In the genomic region with DNA sequence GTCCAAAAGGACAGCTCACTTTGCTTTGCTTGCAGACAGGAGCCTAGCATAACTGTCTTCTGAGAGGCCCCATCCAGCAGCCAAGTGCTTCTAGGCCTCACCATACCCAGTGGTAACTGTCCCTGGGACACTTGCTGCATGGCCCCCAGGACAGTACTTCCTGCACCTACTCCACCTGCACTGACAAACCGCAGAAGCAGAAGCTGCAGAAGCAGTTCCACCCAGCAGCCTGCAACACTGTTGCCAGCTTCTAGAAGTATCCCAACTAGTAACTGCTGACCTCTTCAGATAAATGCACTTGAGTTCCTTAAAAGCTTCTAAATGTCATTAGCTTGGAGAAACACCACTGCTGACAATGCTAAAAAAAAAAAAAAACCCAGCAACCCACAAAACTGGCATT, we compare ENCODE assay signal across 28 mouse cellular contexts. TPM values are rescaled to one million over a fixed set of nuclear protein-coding genes. Genes with fewer than 3 reads are reported as not detected.
DNase-seq lines count a peak whose midpoint lies in the region; ATAC-seq and TF ChIP-seq lines count a peak whose summit lies in the region.
"Had no signal": no experiment of that assay in that cellular context is flagged by ENCODE, and none has a peak within 500 bp of the region (broad histone marks: within the 10 kb centered on the region; RNA-seq: fewer than 3 reads in every experiment).

No protein-coding gene starts in this region.

- WGBS in thymus, adult 2 months, result 69% methylated on average over 1 of the region's 1 CpGs
- WGBS in intestine, postnatal 0 days, result 100% methylated on average over 1 of the region's 1 CpGs

- TF ChIP-seq POLR2A in thymus, adult 2 months (IDR thresholded peaks at IDR 0.05; ENCODE audit: control insufficient read depth, extremely low read depth, insufficient read depth, low read length, poor library complexity), result no peak
- no peak for TF ChIP-seq POLR2A in bone marrow macrophage, adult 2 months (IDR thresholded peaks at IDR 0.05; ENCODE audit: borderline replicate concordance, low read depth, low read length)

- no peak for ATAC-seq in intestine, postnatal 0 days

- peaks cover 12% of the 10 kb centered on the region for H3K4me1 ChIP-seq in thymus, adult 2 months (replicated peaks; ENCODE audit: control insufficient read depth, insufficient read depth, low read length)
- peaks cover 33% of the 10 kb centered on the region for H3K4me1 ChIP-seq in bone marrow macrophage, adult 2 months (ENCODE audit: control insufficient read depth, insufficient read depth, low read length)
- H3K4me1 ChIP-seq in intestine, postnatal 0 days (replicated peaks; ENCODE audit: control insufficient read depth, insufficient read depth, low read length), result no peaks in the 10 kb centered on the region
- H3K4me1 ChIP-seq: embryonic facial prominence, embryonic 10.5 days; embryonic facial prominence, embryonic 15.5 days; forebrain, embryonic 12.5 days; limb, embryonic 15.5 days; lung, embryonic 15.5 days; midbrain, embryonic 12.5 days; neural tube, embryonic 13.5 days had no signal

- H3K27me3 ChIP-seq in thymus, adult 2 months (ENCODE audit: control insufficient read depth, insufficient read depth, low read length), result no peaks in the 10 kb centered on the region
- no peaks in the 10 kb centered on the region for H3K27me3 ChIP-seq in intestine, postnatal 0 days (replicated peaks; ENCODE audit: control insufficient read depth, insufficient read depth, low read length)
- H3K27me3 ChIP-seq: embryonic facial prominence, embryonic 15.5 days; forebrain, embryonic 12.5 days; limb, embryonic 15.5 days; lung, embryonic 15.5 days; megakaryocyte, embryonic 14.5 days; midbrain, embryonic 12.5 days; neural tube, embryonic 13.5 days had no signal

- no peak overlapping the region for H3K9ac ChIP-seq in intestine, postnatal 0 days (ENCODE audit: low read depth, low read length)
- H3K9ac ChIP-seq: embryonic facial prominence, embryonic 15.5 days; forebrain, embryonic 12.5 days; hindbrain, embryonic 14.5 days; limb, embryonic 15.5 days; liver, embryonic 14.5 days; lung, embryonic 15.5 days; midbrain, embryonic 12.5 days; neural tube, embryonic 13.5 days had no signal

- peak; percentile 22 for DNase-seq in gastrocnemius, postnatal 25 days
- no peak for DNase-seq in gastrocnemius, postnatal 4 days (ENCODE audit: low spot score in 2 of 2)
- no peak for DNase-seq in layer of hippocampus, adult 2 months (ENCODE audit: low spot score in 2 of 2)
- no peak for DNase-seq in layer of hippocampus, adult 9-10 months (ENCODE audit: low spot score)
- DNase-seq in thymus, postnatal 0 days (ENCODE audit: low spot score), result peak; percentile 23
- DNase-seq in thymus, adult 2 months, result no peak
- DNase-seq: adrenal gland, postnatal 14 days; cerebellum, adult 18-20 months; cerebellum, postnatal 14 days; gastrocnemius, postnatal 10 days; kidney, adult 11 months; kidney, postnatal 14 days; lung, postnatal 36 days; right cerebral cortex, postnatal 4 days had no signal

- H3K4me2 ChIP-seq in intestine, postnatal 0 days (replicated peaks; ENCODE audit: low read depth), result no peak overlapping the region
- H3K4me2 ChIP-seq: embryonic facial prominence, embryonic 15.5 days; forebrain, embryonic 12.5 days; hindbrain, embryonic 14.5 days; limb, embryonic 15.5 days; lung, embryonic 15.5 days; midbrain, embryonic 12.5 days; neural tube, embryonic 13.5 days had no signal

- no peaks in the 10 kb centered on the region for H3K9me3 ChIP-seq in intestine, postnatal 0 days (ENCODE audit: control insufficient read depth)
- H3K9me3 ChIP-seq: embryonic facial prominence, embryonic 10.5 days; embryonic facial prominence, embryonic 15.5 days; forebrain, embryonic 12.5 days; limb, embryonic 15.5 days; lung, embryonic 15.5 days; megakaryocyte, embryonic 14.5 days; midbrain, embryonic 12.5 days; neural tube, embryonic 13.5 days had no signal

- H3K4me3 ChIP-seq in layer of hippocampus, adult 2 months, result no peak overlapping the region
- H3K4me3 ChIP-seq in thymus, adult 2 months (ENCODE audit: control insufficient read depth, insufficient read depth, low read length), result no peak overlapping the region
- no peak overlapping the region for H3K4me3 ChIP-seq in bone marrow macrophage, adult 2 months (ENCODE audit: insufficient read depth, low read length)
- H3K4me3 ChIP-seq in intestine, postnatal 0 days (ENCODE audit: low read depth, low read length), result no peak overlapping the region
- H3K4me3 ChIP-seq: embryonic facial prominence, embryonic 10.5 days; embryonic facial prominence, embryonic 15.5 days; forebrain, embryonic 12.5 days; heart, adult 2 months; limb, embryonic 15.5 days; lung, embryonic 15.5 days; megakaryocyte, embryonic 14.5 days; midbrain, embryonic 12.5 days; myocyte; neural tube, embryonic 13.5 days had no signal

- peaks cover 45% of the 10 kb centered on the region for H3K36me3 ChIP-seq in thymus, adult 2 months (ENCODE audit: control insufficient read depth, insufficient read depth, low read length)
- peaks cover 86% of the 10 kb centered on the region for H3K36me3 ChIP-seq in intestine, postnatal 0 days (ENCODE audit: control insufficient read depth, insufficient read depth)

- H3K27ac ChIP-seq in layer of hippocampus, adult 2 months, result peak overlapping the region; percentile 85
- no peak overlapping the region for H3K27ac ChIP-seq in thymus, adult 2 months (ENCODE audit: control insufficient read depth, insufficient read depth, low read length)
- peak overlapping the region; percentile 91 for H3K27ac ChIP-seq in bone marrow macrophage, adult 2 months (ENCODE audit: insufficient read depth, low read depth, low read length)
- no peak overlapping the region for H3K27ac ChIP-seq in intestine, postnatal 0 days (ENCODE audit: low read depth, low read length)
- H3K27ac ChIP-seq: embryonic facial prominence, embryonic 10.5 days; embryonic facial prominence, embryonic 15.5 days; forebrain, embryonic 12.5 days; heart, adult 2 months; hindbrain, embryonic 14.5 days; limb, embryonic 15.5 days; liver, embryonic 14.5 days; lung, embryonic 15.5 days; neural tube, embryonic 13.5 days had no signal

- no peak for TF ChIP-seq CTCF in layer of hippocampus, adult 2 months (conservative IDR thresholded peaks at IDR 0.05)
- no peak for TF ChIP-seq CTCF in thymus, adult 2 months (IDR thresholded peaks at IDR 0.05; ENCODE audit: borderline replicate concordance, control insufficient read depth, extremely low read depth, insufficient read depth, low read length, poor library complexity)
- no peak for TF ChIP-seq CTCF in bone marrow macrophage, adult 2 months (IDR thresholded peaks at IDR 0.05; ENCODE audit: low read depth, low read length)
- no peak for TF ChIP-seq CTCF in intestine, postnatal 0 days (IDR thresholded peaks at IDR 0.05; ENCODE audit: low read depth)

RNA-seq across cellular contexts. Expression of gene Ccdc96, which starts 30.7 kb away (rescaled TPM):
- total RNA-seq in gastrocnemius, postnatal 25 days (2021), result under 1 TPM; 0.08 to 0.11 TPM
- total RNA-seq in gastrocnemius, postnatal 4 days (2021), result under 1 TPM in 1 of 2 experiments, not detected in 1; 0.08 TPM
- total RNA-seq in layer of hippocampus, adult 2 months (2021), result 1 to 10 TPM in 1 of 2 experiments, under 1 TPM in 1; 0.91 to 1.3 TPM
- polyA plus RNA-seq in thymus, postnatal 0 days (2015; fragmentation: Nextera tagmentation; extraction: Ambion mirVana), result 0.22 and 0.25 TPM in 2 replicates
- polyA plus RNA-seq in thymus, adult 2 months (2012; rRNA removed), result 0.07 and 0.08 TPM in 2 replicates
- polyA plus RNA-seq in bone marrow macrophage, adult 2 months (2012; ENCODE audit: insufficient read depth, insufficient read length, missing spikeins), result not detected in 2 replicates
- polyA plus RNA-seq in intestine, postnatal 0 days (2015; fragmentation: Nextera tagmentation; extraction: Ambion mirVana), result 0.20 and 0.22 TPM in 2 replicates

RNA-seq across cellular contexts. Expression of gene Tada2b, which starts 31.0 kb away (rescaled TPM):
- total RNA-seq in gastrocnemius, postnatal 25 days (2021), result 10 to 100 TPM; 10.5 to 11.6 TPM
- 10 to 100 TPM; 11.3 to 13.5 TPM for total RNA-seq in gastrocnemius, postnatal 4 days (2021)
- total RNA-seq in layer of hippocampus, adult 2 months (2021), result 10 to 100 TPM; 36.9 to 37.2 TPM
- polyA plus RNA-seq in thymus, postnatal 0 days (2015; fragmentation: Nextera tagmentation; extraction: Ambion mirVana), result 1.7 and 1.9 TPM in 2 replicates
- 15.8 and 16.7 TPM in 2 replicates for polyA plus RNA-seq in thymus, adult 2 months (2012; rRNA removed)
- polyA plus RNA-seq in bone marrow macrophage, adult 2 months (2012; ENCODE audit: insufficient read depth, insufficient read length, missing spikeins), result 9.5 and 9.9 TPM in 2 replicates
- 2.0 and 2.3 TPM in 2 replicates for polyA plus RNA-seq in intestine, postnatal 0 days (2015; fragmentation: Nextera tagmentation; extraction: Ambion mirVana)

RNA-seq across cellular contexts. Expression of gene Grpel1, which starts 50.3 kb away (rescaled TPM):
- total RNA-seq in gastrocnemius, postnatal 25 days (2021), result 10 to 100 TPM; 31.7 to 33.2 TPM
- total RNA-seq in gastrocnemius, postnatal 4 days (2021), result 10 to 100 TPM; 31.7 to 34.9 TPM
- 10 to 100 TPM; 24.0 to 24.5 TPM for total RNA-seq in layer of hippocampus, adult 2 months (2021)
- 59.3 and 63.6 TPM in 2 replicates for polyA plus RNA-seq in thymus, postnatal 0 days (2015; fragmentation: Nextera tagmentation; extraction: Ambion mirVana)
- 13.7 and 15.3 TPM in 2 replicates for polyA plus RNA-seq in thymus, adult 2 months (2012; rRNA removed)
- polyA plus RNA-seq in bone marrow macrophage, adult 2 months (2012; ENCODE audit: insufficient read depth, insufficient read length, missing spikeins), result 10.4 and 11.1 TPM in 2 replicates
- polyA plus RNA-seq in intestine, postnatal 0 days (2015; fragmentation: Nextera tagmentation; extraction: Ambion mirVana), result 46.6 and 48.8 TPM in 2 replicates

Comparison
In these comparisons a context has a peak if more than half of its experiments do, and no peak if none do; other contexts are left out.
1. DNase-seq: peak in gastrocnemius, postnatal 25 days (single experiment) and thymus, postnatal 0 days (single experiment); none in gastrocnemius, postnatal 4 days (0 of 2), layer of hippocampus, adult 2 months (0 of 2), layer of hippocampus, adult 9-10 months (single experiment) and thymus, adult 2 months (single experiment).
2. H3K27ac ChIP-seq: peak in layer of hippocampus, adult 2 months (single experiment) and bone marrow macrophage, adult 2 months (single experiment); none in thymus, adult 2 months (single experiment) and intestine, postnatal 0 days (single experiment).